Mouse (Mus musculus) layer of hippocampus, adult 9-10 months (tissue): Measurements from ENCODE around the gene Olfr342.

Experiments used
- DNase-seq: peaks from one replicate; pipeline ENCODE4 v3.0.0; 2022; ENCODE audit warnings: low spot score

The Olfr342 gene

GRCm38 (mm10) chr2:36524698-36525097, at the start of gene Olfr342:
Gene Olfr342, plus strand, starts transcription at chr2:36524998.
- DNase-seq = no peak

- no peak for DNase-seq
Measured at GRCm38 (mm10) chr2:36482368-36482767, 42.4 kb upstream of the Olfr342 start, which contains the start of gene Olfr341. Gene Olfr341, minus strand, starts transcription at chr2:36482468.

GRCm38 (mm10) chr2:36565156-36565555, 40.4 kb downstream of the Olfr342 start:
- DNase-seq = no peak

- no peak for DNase-seq
Measured at GRCm38 (mm10) chr2:36566362-36566761, 41.6 kb downstream of the Olfr342 start, which contains the start of gene Olfr344. Gene Olfr344, plus strand, starts transcription at chr2:36566662.

- no peak for DNase-seq
Measured at GRCm38 (mm10) chr2:36567022-36567421, 42.2 kb downstream of the Olfr342 start.

GRCm38 (mm10) chr2:36567845-36568244, 43.0 kb downstream of the Olfr342 start:
- no peak for DNase-seq
